Mouse (Mus musculus): ENCODE results near the gene Rbpms2. TPM values are rescaled to one million over a fixed set of nuclear protein-coding genes. Genes with fewer than 3 reads are reported as not detected.

Gene Rbpms2
- polyA plus RNA-seq, 1 experiment = 68.4 TPM

GRCm38 (mm10) chr9:65653741-65654140 is 24.3 kb downstream of the Rbpms2 start:
- no peaks in the 10 kb centered on the region; the same call in 1 of the 2 replicates for H3K4me1 ChIP-seq (ENCODE audit: control insufficient read depth, insufficient read depth, low read length)
- TF ChIP-seq POLR2A (IDR thresholded peaks at IDR 0.05; ENCODE audit: borderline replicate concordance, control insufficient read depth, low read depth, low read length) = no peak
- TF ChIP-seq CTCF (IDR thresholded peaks at IDR 0.05; ENCODE audit: control insufficient read depth, insufficient read depth, low read length) = no peak
- no peak overlapping the region for H3K27ac ChIP-seq (ENCODE audit: control insufficient read depth, insufficient read depth, low read depth, low read length, poor library complexity)
- no peak overlapping the region for H3K4me3 ChIP-seq (replicated peaks; ENCODE audit: control insufficient read depth, low read depth, low read length)
- 79% methylated on average over 4 of the region's 4 CpGs for WGBS

GRCm38 (mm10) chr9:65654700-65655237 is 25.3 kb downstream of the Rbpms2 start:
- Histone ChIP-seq H3K27ac (ENCODE audit: control insufficient read depth, insufficient read depth, low read depth, low read length, poor library complexity) (no peak overlapping the region), H3K4me3 (replicated peaks; ENCODE audit: control insufficient read depth, low read depth, low read length) (no peak overlapping the region), H3K4me1 (ENCODE audit: control insufficient read depth, insufficient read depth, low read length) (no peaks in the 10 kb centered on the region; the same call in 1 of the 2 replicates)
- 72% methylated on average over 3 of the region's 3 CpGs for WGBS
- TF ChIP-seq POLR2A (IDR thresholded peaks at IDR 0.05; ENCODE audit: borderline replicate concordance, control insufficient read depth, low read depth, low read length) (no peak), CTCF (IDR thresholded peaks at IDR 0.05; ENCODE audit: control insufficient read depth, insufficient read depth, low read length) (no peak)

- Histone ChIP-seq H3K4me1 (ENCODE audit: control insufficient read depth, insufficient read depth, low read length) (no peaks in the 10 kb centered on the region; the same call in 1 of the 2 replicates), H3K4me3 (replicated peaks; ENCODE audit: control insufficient read depth, low read depth, low read length) (no peak overlapping the region), H3K27ac (ENCODE audit: control insufficient read depth, insufficient read depth, low read depth, low read length, poor library complexity) (no peak overlapping the region)
- TF ChIP-seq POLR2A (IDR thresholded peaks at IDR 0.05; ENCODE audit: borderline replicate concordance, control insufficient read depth, low read depth, low read length) (no peak), CTCF (IDR thresholded peaks at IDR 0.05; ENCODE audit: control insufficient read depth, insufficient read depth, low read length) (no peak)
- WGBS = 16% methylated on average over 8 of the region's 8 CpGs
These were observed 26.1 kb downstream of the Rbpms2 start for GRCm38 (mm10) chr9:65655540-65655939.

- 85% methylated on average over 3 of the region's 3 CpGs for WGBS
- Histone ChIP-seq H3K27ac (ENCODE audit: control insufficient read depth, insufficient read depth, low read depth, low read length, poor library complexity) (no peak overlapping the region), H3K4me3 (replicated peaks; ENCODE audit: control insufficient read depth, low read depth, low read length) (no peak overlapping the region), H3K4me1 (ENCODE audit: control insufficient read depth, insufficient read depth, low read length) (no peaks in the 10 kb centered on the region; the same call in 1 of the 2 replicates)
- TF ChIP-seq POLR2A (IDR thresholded peaks at IDR 0.05; ENCODE audit: borderline replicate concordance, control insufficient read depth, low read depth, low read length) = no peak
- TF ChIP-seq CTCF (IDR thresholded peaks at IDR 0.05; ENCODE audit: control insufficient read depth, insufficient read depth, low read length) = no peak
These were observed 27.8 kb downstream of the Rbpms2 start for GRCm38 (mm10) chr9:65657218-65657617.

GRCm38 (mm10) chr9:65661029-65661428 is 31.6 kb downstream of the Rbpms2 start:
- Histone ChIP-seq H3K27ac (ENCODE audit: control insufficient read depth, insufficient read depth, low read depth, low read length, poor library complexity) (no peak overlapping the region), H3K4me1 (ENCODE audit: control insufficient read depth, insufficient read depth, low read length) (no peaks in the 10 kb centered on the region), H3K4me3 (replicated peaks; ENCODE audit: control insufficient read depth, low read depth, low read length) (no peak overlapping the region)
- 72% methylated on average over 5 of the region's 5 CpGs for WGBS
- TF ChIP-seq POLR2A (IDR thresholded peaks at IDR 0.05; ENCODE audit: borderline replicate concordance, control insufficient read depth, low read depth, low read length) (no peak), CTCF (IDR thresholded peaks at IDR 0.05; ENCODE audit: control insufficient read depth, insufficient read depth, low read length) (no peak)

GRCm38 (mm10) chr9:65661493-65661892 is 32.0 kb downstream of the Rbpms2 start:
- WGBS = 67% methylated on average over 1 of the region's 1 CpGs
- Histone ChIP-seq H3K27ac (ENCODE audit: control insufficient read depth, insufficient read depth, low read depth, low read length, poor library complexity) (no peak overlapping the region), H3K4me1 (ENCODE audit: control insufficient read depth, insufficient read depth, low read length) (no peaks in the 10 kb centered on the region), H3K4me3 (replicated peaks; ENCODE audit: control insufficient read depth, low read depth, low read length) (no peak overlapping the region)
- no peak for TF ChIP-seq CTCF (IDR thresholded peaks at IDR 0.05; ENCODE audit: control insufficient read depth, insufficient read depth, low read length)
- TF ChIP-seq POLR2A (IDR thresholded peaks at IDR 0.05; ENCODE audit: borderline replicate concordance, control insufficient read depth, low read depth, low read length) = no peak

GRCm38 (mm10) chr9:65664163-65664562 is 34.7 kb downstream of the Rbpms2 start:
- H3K27ac ChIP-seq (ENCODE audit: control insufficient read depth, insufficient read depth, low read depth, low read length, poor library complexity) = no peak overlapping the region
- 3% methylated on average over 3 of the region's 3 CpGs for WGBS
- H3K4me1 ChIP-seq (ENCODE audit: control insufficient read depth, insufficient read depth, low read length) = no peaks in the 10 kb centered on the region
- TF ChIP-seq POLR2A (IDR thresholded peaks at IDR 0.05; ENCODE audit: borderline replicate concordance, control insufficient read depth, low read depth, low read length) (no peak), CTCF (IDR thresholded peaks at IDR 0.05; ENCODE audit: control insufficient read depth, insufficient read depth, low read length) (peak; percentile 77)
- no peak overlapping the region for H3K4me3 ChIP-seq (replicated peaks; ENCODE audit: control insufficient read depth, low read depth, low read length)

- Histone ChIP-seq H3K4me3 (replicated peaks; ENCODE audit: control insufficient read depth, low read depth, low read length) (no peak overlapping the region), H3K27ac (ENCODE audit: control insufficient read depth, insufficient read depth, low read depth, low read length, poor library complexity) (no peak overlapping the region), H3K4me1 (ENCODE audit: control insufficient read depth, insufficient read depth, low read length) (no peaks in the 10 kb centered on the region)
- TF ChIP-seq CTCF (IDR thresholded peaks at IDR 0.05; ENCODE audit: control insufficient read depth, insufficient read depth, low read length) (peak; percentile 75), POLR2A (IDR thresholded peaks at IDR 0.05; ENCODE audit: borderline replicate concordance, control insufficient read depth, low read depth, low read length) (no peak)
- 9% methylated on average over 5 of the region's 5 CpGs for WGBS
These were observed 36.6 kb downstream of the Rbpms2 start for GRCm38 (mm10) chr9:65666042-65666441.

- no peak within 1 kb of the TSS for H3K27ac ChIP-seq (ENCODE audit: control insufficient read depth, insufficient read depth, low read depth, low read length, poor library complexity)
- whole genome bisulfite sequencing = 85% methylated on average over 8 of the region's 8 CpGs
- TF ChIP-seq POLR2A (IDR thresholded peaks at IDR 0.05; ENCODE audit: borderline replicate concordance, control insufficient read depth, low read depth, low read length) (no peak), CTCF (IDR thresholded peaks at IDR 0.05; ENCODE audit: control insufficient read depth, insufficient read depth, low read length) (no peak)
- H3K4me3 ChIP-seq (replicated peaks; ENCODE audit: control insufficient read depth, low read depth, low read length) = no peak within 1 kb of the TSS
- H3K4me1 ChIP-seq (ENCODE audit: control insufficient read depth, insufficient read depth, low read length) = peaks cover 3% of the 10 kb centered on the region; the same call in 1 of the 2 replicates
These were observed 38.3 kb downstream of the Rbpms2 start, which contains the start of gene Oaz2 for GRCm38 (mm10) chr9:65667701-65668100. Gene Oaz2 (plus strand): TSS chr9:65668001.

Measured in bone marrow, adult 2 months (tissue).